Mouse (Mus musculus) left cerebral cortex, adult 9 months (tissue): ENCODE measurements at regions not wholly inside any gene's neighbourhood (a gene's known extent, or its start where the extent isn't known, plus 50 kb on each side); places are given as distances from the start of the nearest gene placed in this dataset.

ENCODE experiments used
- DNase-seq, 2 experiments: peaks; one replicate each; pipeline ENCODE4 v3.0.0; 2022; ENCODE audit warnings: low spot score in 2 of 2

- no peak for DNase-seq
Observed at GRCm38 (mm10) chr8:127753793-127754565, 604.4 kb upstream of the Nrp1 start.

DNA sequence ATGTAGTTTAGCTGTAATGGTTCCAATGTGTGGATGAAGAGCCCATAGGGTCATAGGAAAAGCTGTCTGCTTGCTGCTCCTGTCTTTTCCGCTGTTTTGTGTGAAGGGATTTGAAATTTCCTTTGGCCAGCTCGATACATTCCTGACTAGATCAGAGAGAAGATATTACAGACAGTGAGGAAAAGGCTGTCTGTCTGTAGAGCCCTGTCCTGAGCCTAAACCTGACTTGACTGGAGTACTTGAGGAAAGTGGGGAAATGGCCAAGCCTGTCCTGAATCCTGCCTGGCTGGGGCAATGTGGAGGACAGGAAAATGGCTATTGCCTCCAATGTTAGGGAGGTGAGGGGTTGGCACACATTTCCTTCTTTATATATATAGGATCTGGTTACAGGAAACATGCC, 601.0 kb upstream of the Nrp1 start:
- DNase-seq, result no peak

DNA sequence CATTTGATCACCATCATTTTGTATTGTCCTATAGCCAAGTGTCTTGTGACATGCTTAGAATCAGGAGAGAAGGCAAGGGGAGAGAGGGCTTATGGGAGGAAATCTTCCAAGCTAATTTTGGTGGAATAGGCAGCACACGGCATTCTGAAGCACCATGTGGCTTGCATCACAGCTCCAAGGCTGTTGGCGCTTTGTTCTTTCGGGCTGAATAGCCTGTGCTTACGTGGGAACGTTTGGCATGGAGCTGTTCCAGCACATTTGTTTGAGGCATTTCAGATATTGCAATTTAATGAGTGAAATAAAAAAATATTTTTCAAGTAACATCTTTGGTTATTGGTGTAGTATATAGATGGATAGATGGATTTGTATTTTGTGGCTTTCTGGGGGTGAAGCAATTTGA, 598.5 kb upstream of the Nrp1 start:
- DNase-seq, result no peak

DNA sequence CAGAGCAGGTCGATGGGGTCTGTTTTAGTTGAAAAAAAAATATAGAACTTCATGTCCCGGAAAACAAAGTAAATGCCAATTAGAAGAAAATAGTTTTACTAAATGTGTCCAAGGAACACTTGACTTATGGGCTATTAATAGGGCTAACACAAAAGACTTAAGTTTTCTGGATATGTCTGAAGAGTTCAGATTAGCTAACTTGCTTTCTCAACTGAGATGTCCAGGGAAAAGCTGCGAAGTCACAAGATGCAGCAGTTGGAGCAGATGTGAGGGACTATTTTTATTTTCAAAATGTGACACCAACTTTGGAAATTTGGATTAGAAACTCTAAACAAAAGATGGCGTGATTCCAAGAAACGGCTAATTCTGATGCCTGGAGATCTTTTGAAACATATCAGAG, 593.2 kb upstream of the Nrp1 start:
- DNase-seq, result no peak

DNA sequence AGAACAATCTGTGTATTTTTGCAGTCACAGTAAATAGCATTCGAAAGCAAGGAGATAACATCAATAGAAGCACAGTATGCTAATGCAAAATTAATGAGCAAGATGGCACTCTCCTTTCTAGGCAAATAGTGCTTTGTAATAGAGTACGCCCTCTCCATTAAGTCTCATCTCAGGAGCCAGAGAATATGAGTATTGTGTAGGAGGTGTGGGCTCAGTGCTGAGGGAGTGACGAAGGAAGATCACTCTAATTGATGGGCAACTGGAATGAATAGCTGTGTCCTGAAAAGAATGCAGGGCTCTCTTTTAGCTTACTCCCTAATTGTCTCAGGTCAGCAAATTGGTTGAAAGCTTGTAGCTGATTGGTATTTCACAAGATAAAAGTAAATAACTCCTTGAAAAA, 590.1 kb upstream of the Nrp1 start:
- DNase-seq, result no peak

- DNase-seq, result no peak
Observed at GRCm38 (mm10) chr8:127769651-127770050, 588.8 kb upstream of the Nrp1 start.

- DNase-seq, result no peak
Observed at GRCm38 (mm10) chr8:127771781-127772180, 586.6 kb upstream of the Nrp1 start.

- DNase-seq, result no peak
Observed at GRCm38 (mm10) chr8:127772415-127772814, 586.0 kb upstream of the Nrp1 start.

GRCm38 (mm10) chr8:127772917-127773316, 585.5 kb upstream of the Nrp1 start:
- no peak for DNase-seq

- DNase-seq, result peak; percentile 26 to 35
Observed at GRCm38 (mm10) chr8:127774642-127775041, 583.8 kb upstream of the Nrp1 start.

GRCm38 (mm10) chr8:127775160-127775559, 583.2 kb upstream of the Nrp1 start:
- no peak for DNase-seq

DNA sequence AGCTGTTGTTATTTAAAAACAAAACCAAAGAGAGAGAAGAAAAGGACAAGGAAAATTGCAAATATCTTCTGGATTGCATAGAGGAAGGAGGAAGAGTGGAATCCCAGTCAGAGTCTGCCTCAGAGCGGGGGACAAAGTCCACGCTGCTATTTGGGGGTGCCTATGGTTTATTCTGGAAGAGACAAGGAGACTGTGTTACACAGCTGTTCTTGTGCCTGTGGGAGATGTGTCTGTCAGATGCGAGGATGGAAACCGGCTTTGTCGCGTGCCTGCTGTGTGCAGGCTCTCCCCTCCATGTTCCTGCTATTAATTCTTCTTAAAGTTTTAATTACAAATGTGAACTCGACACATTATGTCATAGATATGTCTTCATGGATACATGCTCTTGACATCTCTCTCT, 582.7 kb upstream of the Nrp1 start:
- peak in 1 of 2 experiments; percentile 14 for DNase-seq

DNA sequence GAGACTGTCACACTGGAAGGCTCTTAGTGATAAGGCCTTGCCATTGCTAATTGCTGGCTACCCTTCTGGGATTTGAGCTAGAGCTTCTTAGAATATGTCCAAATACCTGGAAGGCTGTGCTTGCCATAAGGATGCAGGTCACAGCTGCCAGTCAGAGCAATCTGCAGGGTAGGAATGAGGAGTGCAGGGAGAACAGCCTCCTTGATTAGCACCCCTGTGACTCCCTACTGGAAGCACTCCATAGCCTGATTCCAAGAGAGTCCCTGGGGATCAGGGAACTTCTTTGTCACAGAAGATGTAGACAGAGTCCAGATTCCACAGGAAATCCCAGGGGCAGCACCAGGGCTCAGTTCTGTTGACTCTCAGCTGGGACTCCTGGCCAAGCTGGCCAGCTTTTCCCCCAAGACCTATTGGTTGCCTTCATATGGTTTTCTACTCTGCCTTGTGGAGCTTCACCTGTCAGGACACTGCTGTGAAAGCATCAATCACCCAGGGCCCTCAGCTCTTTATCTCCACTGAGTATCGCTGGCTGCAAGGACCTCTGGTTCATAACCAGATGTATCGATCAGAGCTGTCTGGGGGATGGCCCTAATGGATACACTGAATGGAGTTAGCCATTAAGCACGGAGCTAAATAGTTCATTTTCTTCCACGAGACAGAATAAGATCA, 579.9 kb upstream of the Nrp1 start:
- no peak for DNase-seq

GRCm38 (mm10) chr8:127779021-127779689, 579.2 kb upstream of the Nrp1 start:
- DNase-seq, result no peak

GRCm38 (mm10) chr8:127780596-127780995, 577.8 kb upstream of the Nrp1 start:
- no peak for DNase-seq

- DNase-seq, result no peak
Observed at GRCm38 (mm10) chr8:127781011-127781410, 577.4 kb upstream of the Nrp1 start.

DNA sequence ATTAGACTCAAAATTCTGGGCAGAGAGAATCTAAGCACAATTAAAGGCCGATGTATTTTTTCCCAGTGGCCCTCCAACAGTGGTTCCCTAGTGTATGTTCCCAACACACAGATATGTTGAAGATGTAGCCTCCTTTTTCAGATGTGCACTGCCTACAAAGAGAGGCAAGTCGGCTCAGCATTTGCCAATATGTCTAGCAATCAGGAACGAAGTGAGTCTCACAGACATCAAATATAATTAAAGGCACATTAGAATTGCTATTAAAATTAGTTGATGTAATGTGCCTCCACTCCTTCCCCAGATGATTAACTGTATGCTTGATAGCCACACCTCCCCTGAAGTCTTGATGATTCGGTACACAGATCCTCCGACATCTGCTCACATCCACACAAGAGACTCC, 565.8 kb upstream of the Nrp1 start:
- no peak for DNase-seq

DNA sequence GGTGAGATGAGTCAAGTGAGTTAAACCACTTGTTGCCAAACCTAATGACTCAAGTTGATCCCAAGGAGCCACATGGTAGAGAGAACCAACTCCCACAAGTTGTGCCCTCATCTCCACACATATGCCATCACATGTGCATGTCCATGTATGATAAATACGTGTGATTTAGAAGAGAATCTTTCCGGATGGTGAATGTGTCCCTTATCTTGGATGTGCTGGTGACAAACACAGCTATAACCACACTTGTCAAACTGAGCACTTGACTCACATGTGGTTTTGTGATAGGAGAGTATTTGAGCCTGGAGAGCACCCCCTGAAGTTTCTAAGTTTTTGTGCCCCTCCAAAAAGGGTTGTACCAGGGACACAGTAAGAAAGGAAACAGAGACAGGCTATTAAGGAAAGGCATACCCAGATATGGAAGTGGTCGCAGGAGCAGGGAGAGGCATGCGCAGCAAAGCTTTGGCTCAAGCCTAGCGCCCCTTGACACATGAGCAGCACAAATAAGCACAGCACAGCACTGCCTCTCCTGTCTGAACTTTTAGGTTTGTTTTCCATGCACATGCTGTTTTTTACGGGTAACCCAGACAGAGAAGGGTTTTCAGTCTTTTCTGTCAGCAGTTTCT, 558.4 kb upstream of the Nrp1 start:
- no peak for DNase-seq

DNA sequence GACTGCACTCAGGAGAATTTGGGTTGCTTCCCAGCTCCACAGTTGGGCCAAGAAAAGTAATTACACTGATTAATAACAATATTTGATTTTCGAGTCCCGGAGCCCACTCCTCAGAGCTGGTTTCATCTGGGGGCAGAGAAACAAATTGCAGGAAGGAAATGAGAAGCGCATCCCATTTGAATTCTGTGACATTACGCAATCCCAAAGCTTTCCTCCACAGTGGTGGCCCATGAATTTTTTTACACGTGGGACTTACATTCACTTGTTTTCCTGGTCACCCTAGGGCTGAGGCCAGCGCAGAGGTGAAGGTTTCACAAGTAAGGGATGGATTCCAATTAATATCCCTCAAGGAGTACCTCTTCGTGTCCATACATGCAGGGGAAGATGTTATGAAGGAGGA, 556.3 kb upstream of the Nrp1 start:
- no peak for DNase-seq

GRCm38 (mm10) chr8:127802661-127803333, 555.6 kb upstream of the Nrp1 start:
- no peak for DNase-seq

DNA sequence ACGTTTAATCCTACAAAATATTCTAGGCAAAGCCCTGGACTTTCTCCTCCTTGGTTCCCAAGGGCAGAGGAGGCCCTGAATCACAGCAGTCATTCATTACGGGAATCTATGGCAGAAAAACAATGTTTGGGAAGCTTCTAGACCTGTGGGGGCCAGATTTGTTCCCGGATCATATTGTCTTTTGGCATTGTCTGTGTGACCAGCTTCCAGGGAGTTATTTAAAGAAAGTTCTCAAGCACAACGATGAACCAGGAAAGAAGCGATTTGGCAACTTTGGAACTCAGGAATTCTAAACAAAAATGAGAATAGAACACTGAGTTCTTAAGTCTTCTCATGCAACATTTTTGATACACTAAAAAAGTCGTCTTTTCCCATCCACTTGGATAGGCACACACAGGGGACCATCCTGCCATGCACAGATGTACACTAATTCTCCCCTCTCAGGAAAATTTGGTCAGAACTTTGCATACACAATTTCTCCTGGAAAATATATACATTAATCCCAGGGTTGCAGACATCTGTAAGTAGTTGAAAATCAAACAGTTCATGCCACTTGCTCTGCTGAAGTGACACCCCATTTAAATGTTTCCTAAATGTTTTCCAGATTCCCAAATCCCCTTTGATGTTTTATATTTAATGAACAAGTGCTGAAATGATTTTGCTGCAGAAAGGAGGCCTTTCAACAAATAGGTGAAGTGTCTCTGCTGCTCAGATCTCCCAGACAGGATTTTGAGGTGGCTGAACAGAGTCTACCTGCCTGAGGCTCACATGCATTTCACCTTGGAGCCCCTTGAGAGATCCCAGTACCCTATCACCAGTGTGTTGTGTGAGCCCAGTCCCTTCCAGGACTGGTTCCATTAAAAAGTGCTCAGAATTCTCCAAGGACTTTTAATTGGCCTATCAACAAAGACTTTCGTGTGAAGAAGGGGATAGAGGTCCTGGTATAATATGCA, 548.9 kb upstream of the Nrp1 start:
- no peak for DNase-seq
